Mouse (Mus musculus) liver, adult 2 months (tissue): ENCODE results near the gene Rogdi.

ENCODE experiments used
- CTCF ChIP-seq: fragments of 200-500 bp; IDR thresholded peaks from 2 replicates; pipeline ENCODE4 v1.5.1; 2011; ENCODE audit warnings: low read depth, low read length, control low read depth
- POLR2A ChIP-seq: fragments of 200-500 bp; IDR thresholded peaks from 2 replicates; pipeline ENCODE4 v1.6.1; 2011; ENCODE audit warnings: low read length, control low read depth; ENCODE audit not compliant: insufficient read depth; ENCODE audit errors: extremely low read depth

- no peak for TF ChIP-seq POLR2A
- TF ChIP-seq CTCF: no peak
These were observed 16.5 kb upstream of the Rogdi start for GRCm38 (mm10) chr16:5029847-5030246.
